Mouse (Mus musculus) cerebellum, adult 8-10 months (tissue): ENCODE results near the gene Ocm.

ENCODE experiments used
- DNase-seq: peaks from one replicate; pipeline ENCODE4 v3.0.0; 2022

The Ocm gene

DNA sequence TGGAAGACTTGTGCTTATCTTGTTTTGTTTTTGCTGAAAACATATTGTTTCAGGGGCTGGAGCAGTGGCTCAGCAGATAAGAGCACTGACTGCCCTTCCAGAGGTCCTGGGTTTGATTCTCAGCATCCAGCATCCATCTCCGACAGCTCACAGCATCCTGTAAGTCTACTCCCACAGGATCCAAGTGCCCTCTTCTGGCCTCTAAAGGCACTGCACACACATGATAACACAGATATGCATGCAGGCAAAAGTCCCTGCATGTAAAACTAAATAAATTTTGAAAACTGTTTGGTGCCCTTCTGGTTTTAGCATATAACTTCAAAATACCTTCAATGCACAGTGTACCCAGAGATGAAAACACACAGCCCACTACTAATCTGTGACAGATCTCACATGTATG lies 27.1 kb downstream of the Ocm start:
- DNase-seq, result no peak

DNA sequence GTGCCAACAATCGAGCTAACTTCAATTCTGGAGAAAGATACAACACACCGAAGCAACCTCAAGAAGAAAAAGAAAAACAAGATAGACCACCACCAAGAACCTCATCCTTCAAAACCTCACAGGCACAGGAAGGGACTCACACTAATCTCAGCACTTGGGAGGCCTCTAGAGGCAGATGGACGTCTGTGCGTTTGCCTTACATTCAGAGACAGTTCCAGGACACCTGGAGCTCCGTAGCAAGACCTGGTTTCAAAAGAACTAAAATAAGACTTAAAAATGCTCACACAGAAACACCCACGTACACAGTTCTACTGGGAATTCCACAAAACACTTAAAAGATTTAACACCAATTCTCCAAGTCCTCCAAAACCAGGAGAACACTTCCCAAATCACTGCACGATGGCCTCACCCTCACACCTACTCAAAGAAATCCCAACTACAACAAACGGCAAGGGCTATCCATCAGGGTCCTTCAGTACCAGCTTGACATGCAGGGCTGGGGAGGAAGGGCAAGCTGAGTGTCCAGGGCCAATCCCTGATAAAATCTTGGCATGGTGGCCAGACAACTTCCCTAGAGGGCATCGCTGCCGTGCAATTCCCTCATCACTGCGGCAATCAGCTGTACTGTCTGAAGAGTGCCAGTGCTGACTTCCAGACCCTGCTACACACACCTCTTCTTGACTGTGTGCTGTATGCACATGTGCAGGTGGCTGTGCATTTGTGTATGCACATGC lies 31.7 kb downstream of the Ocm start:
- DNase-seq, result no peak

DNA sequence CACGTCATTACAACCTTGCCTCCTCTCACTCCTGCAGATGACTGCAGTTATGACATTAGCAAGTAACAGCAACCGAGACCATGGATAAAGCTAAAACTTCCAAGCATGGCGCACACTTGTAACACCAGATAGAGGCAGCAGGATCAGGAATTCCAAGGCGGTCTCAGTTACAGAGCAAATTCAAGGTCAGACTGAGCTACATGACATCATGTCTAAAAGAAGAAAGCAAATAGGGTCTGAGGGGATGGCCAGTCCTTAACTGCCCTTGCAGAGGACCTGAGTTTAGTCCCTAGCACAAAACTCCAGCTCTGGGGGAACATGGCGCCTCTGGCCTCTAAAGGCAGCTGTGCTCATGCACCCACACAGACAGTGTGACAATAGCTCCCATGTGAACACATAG lies 32.6 kb downstream of the Ocm start:
- no peak for DNase-seq

DNA sequence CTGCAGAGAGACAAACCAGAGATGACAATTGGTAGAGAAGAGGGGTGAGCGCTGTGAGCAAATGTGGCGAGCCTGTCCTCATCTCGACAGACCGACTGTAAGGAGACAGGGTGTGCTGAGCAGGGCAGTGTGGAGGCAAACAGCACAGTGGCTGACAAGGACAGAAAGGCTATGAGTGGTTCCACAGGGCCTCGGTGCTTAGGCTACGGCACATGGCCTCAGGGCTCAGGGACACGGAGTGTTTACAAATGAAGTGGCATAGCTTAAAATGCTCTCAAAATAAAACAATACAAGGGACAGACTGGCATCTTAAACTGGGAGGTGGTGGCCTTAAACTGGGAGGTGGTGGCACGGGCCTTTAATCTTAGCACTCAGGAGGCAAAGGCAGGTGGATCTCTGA lies 33.2 kb downstream of the Ocm start:
- no peak for DNase-seq

DNA sequence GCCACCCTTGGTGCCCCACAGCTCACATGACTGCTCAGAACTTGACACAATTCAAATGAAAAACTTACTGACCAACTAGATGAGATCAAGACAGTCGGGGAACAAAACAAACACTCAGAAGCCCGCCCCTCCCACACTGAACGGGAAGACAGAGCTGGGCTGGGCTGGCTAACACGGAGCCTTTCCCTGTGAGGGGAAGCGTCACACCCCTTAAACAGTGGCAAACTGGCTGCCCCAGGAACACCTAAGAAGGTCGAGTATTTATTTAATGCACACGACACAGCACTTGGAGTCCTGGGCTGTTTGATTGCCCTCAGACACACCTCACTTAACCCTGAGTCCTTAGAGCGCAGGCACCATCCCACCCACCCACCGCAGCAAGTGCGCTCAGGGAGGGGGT lies 33.8 kb downstream of the Ocm start:
- DNase-seq, result no peak

DNA sequence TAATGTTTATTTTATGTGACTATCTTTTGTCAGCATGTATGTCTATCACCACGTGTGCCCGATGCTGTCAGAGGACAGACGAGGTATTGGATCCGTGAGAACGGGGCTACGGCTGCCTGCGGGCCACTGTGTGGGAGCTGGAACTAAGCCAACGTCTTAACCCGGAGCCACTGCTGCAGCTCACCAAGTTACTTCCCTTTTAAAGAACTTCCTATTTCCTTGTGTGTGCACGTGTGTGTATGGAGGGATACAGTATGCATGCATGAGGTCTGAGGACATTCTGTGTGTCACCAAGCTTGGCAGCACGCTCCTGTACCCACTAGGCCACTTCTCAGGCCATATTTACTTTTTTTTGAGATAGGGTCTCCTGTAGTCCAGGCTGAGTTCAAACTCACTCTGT lies 36.4 kb downstream of the Ocm start:
- no peak for DNase-seq

DNA sequence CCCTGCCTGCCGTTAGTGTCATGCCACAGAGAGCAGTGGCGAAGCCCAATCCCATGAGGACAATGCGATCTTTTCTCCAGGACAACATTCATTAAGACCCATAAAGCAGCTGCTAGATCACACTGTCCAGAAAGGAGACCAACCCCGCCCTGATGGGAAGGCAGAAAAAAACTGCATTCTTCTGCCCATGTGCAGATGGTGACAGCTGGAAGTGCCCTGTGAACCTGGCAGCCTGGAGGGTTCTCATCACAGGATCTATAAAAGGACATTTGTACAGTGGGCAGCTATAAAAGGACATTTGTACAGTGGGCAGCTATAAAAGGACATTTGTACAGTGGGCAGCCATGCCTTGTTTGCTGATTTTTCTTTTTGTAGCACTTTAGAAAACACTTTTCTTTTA lies 37.4 kb downstream of the Ocm start:
- no peak for DNase-seq

DNA sequence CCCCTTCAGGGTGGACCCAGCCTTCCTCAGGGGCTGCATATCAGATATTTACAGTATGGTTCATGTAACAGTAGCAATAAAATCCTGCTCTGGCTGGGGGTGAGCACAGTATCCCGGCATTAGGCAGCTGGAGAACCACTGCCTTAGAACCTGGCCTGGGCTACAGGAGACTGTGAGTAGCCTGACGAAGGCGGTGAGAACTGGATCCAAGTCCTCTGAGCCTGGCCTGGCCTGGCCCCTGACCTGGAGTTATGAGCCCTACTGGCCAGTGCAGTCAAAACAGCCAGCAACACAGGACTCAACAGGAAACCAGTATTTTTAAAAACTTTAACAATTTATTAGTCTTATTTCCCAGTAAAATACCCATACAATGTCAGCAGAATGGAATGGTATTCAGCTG lies 38.9 kb downstream of the Ocm start:
- DNase-seq, result no peak

DNA sequence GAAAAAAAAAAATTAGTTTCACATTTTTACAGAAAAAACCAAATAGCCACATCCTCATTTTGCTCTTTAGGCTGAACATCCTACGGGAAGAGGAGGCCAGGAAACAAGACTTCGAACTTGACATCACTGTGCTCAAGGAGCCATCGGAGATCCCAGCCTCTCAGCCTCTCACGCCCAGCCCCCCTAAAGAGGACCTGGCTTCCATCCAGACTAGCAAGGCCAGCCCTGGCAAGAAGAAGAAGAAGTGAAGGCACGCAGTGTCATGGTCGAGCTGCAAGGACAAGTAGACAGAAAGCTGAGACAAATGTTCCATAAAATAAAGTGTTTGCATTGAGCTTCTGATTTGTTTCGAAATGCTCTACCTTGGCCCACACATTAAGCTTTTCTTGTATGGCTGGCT lies 41.1 kb downstream of the Ocm start:
- no peak for DNase-seq

DNA sequence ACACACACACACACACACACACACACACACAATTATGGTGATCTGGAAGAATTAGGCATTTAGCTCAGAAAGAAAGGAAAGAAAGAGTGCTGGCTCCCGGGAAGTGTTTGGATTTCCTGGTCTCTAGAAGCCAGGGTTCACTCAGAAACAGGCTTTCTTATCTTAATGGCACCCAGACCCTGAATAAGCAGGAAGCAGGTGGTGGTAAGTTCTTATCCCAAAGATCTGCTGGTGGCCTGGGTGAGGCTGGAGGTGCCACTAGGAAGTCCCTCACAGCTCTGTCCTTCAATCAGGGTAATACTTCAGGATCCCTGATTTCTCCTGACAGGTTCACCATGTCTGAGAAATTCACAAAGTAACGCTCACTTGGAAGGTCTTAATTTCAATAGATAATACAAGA lies 44.1 kb downstream of the Ocm start:
- no peak for DNase-seq

DNA sequence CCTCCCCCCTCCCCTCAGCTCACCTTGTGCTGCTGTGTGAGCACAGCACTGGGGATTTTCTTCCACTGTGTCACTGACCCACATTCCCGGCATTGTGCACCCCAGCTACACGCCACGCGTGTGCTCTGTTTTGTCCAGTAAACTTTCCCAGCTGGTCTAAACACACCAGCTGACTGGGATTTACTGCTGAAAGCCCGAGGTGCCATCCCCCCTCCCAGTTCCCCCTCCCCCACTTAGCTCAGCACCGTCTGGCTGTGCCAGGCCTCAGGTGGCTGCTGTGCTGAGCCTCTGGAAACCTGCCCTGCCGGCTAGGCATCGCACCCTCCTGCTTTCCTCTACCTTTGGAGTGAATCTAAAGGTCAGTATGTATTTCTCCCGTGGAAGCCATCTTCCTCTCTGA lies 45.6 kb downstream of the Ocm start:
- no peak for DNase-seq

DNA sequence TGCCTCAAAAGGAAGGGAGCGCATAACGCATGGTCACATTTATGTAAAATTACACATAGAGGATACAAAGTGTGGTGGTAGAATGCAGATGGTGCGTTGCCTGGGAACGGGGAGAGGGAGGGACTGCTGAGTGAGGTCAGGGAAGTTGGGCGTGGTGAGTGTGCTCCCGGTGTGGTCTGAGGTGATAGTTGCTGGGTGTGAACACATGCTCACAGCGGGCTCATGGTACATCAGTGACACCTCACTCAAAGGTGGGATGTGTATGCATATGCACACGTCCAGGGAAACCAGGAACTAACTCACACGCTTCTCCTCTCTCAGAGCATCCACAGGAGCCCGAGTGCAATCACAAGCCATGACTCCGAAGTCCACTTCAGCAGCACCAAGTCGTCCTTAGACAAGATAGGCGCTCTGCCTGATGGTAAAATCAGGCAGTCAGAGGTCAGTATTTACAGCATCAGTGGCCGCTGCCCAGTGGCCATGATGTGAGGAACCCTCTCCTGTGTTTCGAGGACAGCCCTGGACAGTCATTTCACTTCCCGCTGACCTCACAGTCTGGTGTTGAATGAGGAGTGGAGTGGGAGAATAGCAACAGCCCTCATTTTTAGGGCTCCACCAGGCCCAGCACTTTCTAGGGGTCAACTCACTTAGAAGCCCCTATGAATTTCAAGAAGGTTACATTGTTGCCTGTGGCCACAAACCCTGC lies 49.6 kb downstream of the Ocm start:
- DNase-seq, result no peak

DNA sequence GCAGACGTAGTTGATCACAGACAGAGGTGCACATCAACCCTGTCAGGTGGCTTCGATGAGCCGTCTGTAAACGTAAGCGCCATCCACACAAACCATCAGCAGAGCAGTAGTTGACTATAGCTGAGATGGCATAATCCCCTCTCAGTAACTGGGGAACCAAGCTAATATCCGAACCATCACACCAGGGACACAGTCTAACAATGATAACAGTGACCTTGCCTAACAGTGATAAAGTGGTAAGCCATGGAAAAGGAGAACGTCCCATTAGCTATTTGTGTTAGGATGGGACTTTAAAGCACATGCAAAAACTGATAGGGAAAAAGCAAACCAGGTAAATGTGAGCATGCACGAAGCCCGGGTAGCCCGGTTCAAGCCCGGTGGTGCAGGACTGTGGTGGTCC lies 50.2 kb downstream of the Ocm start:
- no peak for DNase-seq

DNA sequence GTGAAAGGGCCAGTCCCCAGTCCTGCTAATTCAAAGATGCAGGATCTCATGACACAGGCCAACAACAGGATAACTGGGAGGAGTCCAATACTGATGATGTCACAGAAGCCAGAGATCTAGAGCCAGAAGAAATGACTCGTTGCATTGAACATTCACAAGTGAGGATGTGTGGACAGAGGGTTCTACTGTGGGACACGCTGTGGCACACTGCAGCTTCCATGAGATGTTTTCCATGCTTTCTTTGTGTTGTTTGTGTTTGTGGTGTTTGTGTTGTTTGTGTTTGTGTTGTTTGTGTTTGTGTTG lies 50.9 kb downstream of the Ocm start:
- no peak for DNase-seq

DNA sequence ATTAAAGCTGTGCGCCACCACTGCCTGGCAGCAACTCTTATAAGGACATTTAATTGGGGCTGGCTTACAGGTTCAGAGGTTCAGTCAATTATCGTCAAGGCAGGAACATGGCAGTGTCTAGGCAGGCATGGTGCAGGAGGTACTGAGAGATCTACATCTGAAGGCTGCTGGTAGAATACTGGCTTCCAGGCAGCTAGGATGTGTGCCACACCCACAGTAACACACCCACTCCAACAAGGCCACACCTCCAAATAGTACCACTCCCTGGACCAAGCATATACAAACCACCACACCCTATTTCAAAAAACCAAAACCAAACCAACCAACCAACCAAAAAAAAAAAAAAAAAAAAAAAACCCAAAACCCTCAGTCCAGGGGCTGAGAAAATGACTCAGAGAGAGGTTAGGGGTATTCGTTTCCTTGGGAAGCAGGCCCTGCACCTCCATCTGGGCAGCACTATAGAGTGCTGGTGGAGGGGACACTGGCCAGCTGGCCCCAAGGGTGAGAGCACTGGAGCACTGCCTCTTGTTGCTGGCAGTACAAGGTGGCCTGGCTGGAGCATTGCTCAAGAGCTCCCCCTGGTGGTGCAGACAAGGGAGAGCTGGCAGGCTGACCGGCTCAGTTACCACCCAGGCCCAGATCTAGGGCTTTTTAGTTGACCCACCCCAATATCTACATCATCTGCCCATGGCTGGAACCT lies 51.4 kb downstream of the Ocm start:
- DNase-seq, result peak; percentile 41

DNA sequence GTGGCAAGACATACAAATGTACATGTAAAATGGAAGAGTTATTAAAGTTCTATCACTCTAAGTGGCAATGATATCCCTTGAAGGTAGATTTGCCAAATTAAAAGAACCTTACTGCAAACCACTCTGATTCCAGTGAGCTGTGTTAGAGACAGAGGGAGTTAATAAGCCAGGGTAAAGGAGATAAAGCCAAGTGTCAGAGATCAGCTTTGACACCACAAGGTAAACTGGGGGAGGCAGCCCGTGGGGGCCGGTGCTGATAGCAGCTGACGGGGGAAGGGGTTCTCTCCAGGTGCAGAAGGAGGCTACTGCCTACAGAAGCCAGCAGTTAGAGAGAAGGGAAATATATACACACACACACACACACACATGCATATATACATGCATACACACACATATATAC lies 53.8 kb downstream of the Ocm start:
- no peak for DNase-seq
